Mouse (Mus musculus): ENCODE measurements around the gene Ormdl3.

GRCm38 (mm10) chr11:98590548-98591445 lies 3.6 kb upstream of the Ormdl3 start:
- TF ChIP-seq GABPA (IDR thresholded peaks at IDR 0.05; ENCODE audit: low read depth, low read length) (no peak), CTCF (IDR thresholded peaks at IDR 0.05 in 2 of 3, conservative IDR thresholded peaks at IDR 0.05 in 1 of 3; ENCODE audit: control insufficient read depth in 1 of 3, insufficient read depth in 1 of 3, low read depth in 2 of 3, low read length in 3 of 3, poor library complexity in 1 of 3, severe bottlenecking in 1 of 3) (no peak), RAD21 (IDR thresholded peaks at IDR 0.05; ENCODE audit: low read depth, low read length) (no peak), JUND (IDR thresholded peaks at IDR 0.05; ENCODE audit: low read depth, low read length) (no peak), EP300 (IDR thresholded peaks at IDR 0.05; ENCODE audit: low read depth in 1 of 2, low read length in 2 of 2) (no peak), TBP (IDR thresholded peaks at IDR 0.05; ENCODE audit: low read depth, low read length) (no peak), NRF1 (IDR thresholded peaks at IDR 0.05; ENCODE audit: insufficient read depth, low read depth, low read length, poor library complexity, severe bottlenecking) (no peak), POLR2AphosphoS5 (IDR thresholded peaks at IDR 0.05; ENCODE audit: borderline replicate concordance, low read depth, low read length) (no peak)

Measured in MEL (cell line).